Mouse (Mus musculus) midbrain, embryonic 16.5 days (tissue): ENCODE results near the gene Entpd5. TPM values are rescaled to one million over a fixed set of nuclear protein-coding genes. Genes with fewer than 3 reads are reported as not detected.

ENCODE experiments used
- ATAC-seq: fragments of 200-750 bp; cut with Nextera tagmentation; 2 replicates; pipeline ENCODE4 v1.8.0; 2017; ENCODE audit warnings: moderate TSS enrichment
- H3K27ac ChIP-seq: fragments of 300-500 bp; sonication (generic); 2 replicates; pipeline ENCODE4 v1.5.1; 2014; ENCODE audit warnings: mild to moderate bottlenecking, low read length, mixed read lengths
- H3K27me3 ChIP-seq: fragments of 300-500 bp; sonication (generic); 2 replicates; pipeline ENCODE4 v1.6.1; 2014; ENCODE audit warnings: low read depth, low read length, mixed read lengths; ENCODE audit not compliant: control insufficient read depth, insufficient read depth
- H3K36me3 ChIP-seq: fragments of 300-500 bp; sonication (generic); 2 replicates; pipeline ENCODE4 v1.6.1; 2014; ENCODE audit warnings: mild to moderate bottlenecking, low read length, moderate library complexity, mixed read lengths; ENCODE audit not compliant: control insufficient read depth, insufficient read depth
- H3K4me1 ChIP-seq: fragments of 300-500 bp; sonication (generic); 2 replicates; pipeline ENCODE4 v1.6.1; 2014; ENCODE audit warnings: mild to moderate bottlenecking, low read length, mixed read lengths; ENCODE audit not compliant: control insufficient read depth, insufficient read depth
- H3K4me2 ChIP-seq: fragments of 300-500 bp; sonication (generic); 2 replicates; pipeline ENCODE4 v1.6.1; 2014; ENCODE audit warnings: mild to moderate bottlenecking, low read length, mixed read lengths
- H3K4me3 ChIP-seq: fragments of 300-500 bp; sonication (generic); 2 replicates; pipeline ENCODE4 v1.5.1; 2014; ENCODE audit warnings: low read depth, mild to moderate bottlenecking, low read length, moderate library complexity, mixed read lengths
- H3K9ac ChIP-seq: fragments of 300-500 bp; sonication (generic); 2 replicates; pipeline ENCODE4 v1.6.1; 2014; ENCODE audit warnings: low read depth, low read length, mixed read lengths
- H3K9me3 ChIP-seq: fragments of 300-500 bp; sonication (generic); replicated peaks from 2 replicates; pipeline ENCODE4 v1.6.1; 2014; ENCODE audit warnings: mild to moderate bottlenecking, low read length, mixed read lengths; ENCODE audit not compliant: control insufficient read depth, poor library complexity, severe bottlenecking
- WGBS: fragments of 180-500 bp; shearing (Covaris S2); extraction: QIAGEN DNeasy Blood & Tissue Kit; methylation state at CpG from one replicate; pipeline ENCODE4 v1.1.7; 2014; 5-methylcytosine and 5-hydroxymethylcytosine counted together
- polyA plus RNA-seq: library from polyadenylated mRNA; unstranded; fragments of >200 nt; fragmentation: Nextera tagmentation; extraction: Ambion mirVana; gene quantifications from 2 replicates; pipeline ENCODE4 v1.2.1, GENCODE M21; 2015

Gene Entpd5
- polyA plus RNA-seq, 1 experiment from 2014 or later = 13.8 TPM

- WGBS = 92% methylated on average over 5 of the region's 5 CpGs
- no peak overlapping the region for H3K9ac ChIP-seq
- H3K27ac ChIP-seq = no peak overlapping the region
- no peaks in the 10 kb centered on the region for H3K27me3 ChIP-seq
- H3K4me3 ChIP-seq = no peak overlapping the region
- H3K36me3 ChIP-seq = 0 out of 2 replicates have a peak, but pooled peaks cover 5% of the 10 kb centered on the region
- ATAC-seq = no peak
- H3K4me2 ChIP-seq = no peak overlapping the region
- no peaks in the 10 kb centered on the region for H3K4me1 ChIP-seq
- H3K9me3 ChIP-seq = no peaks in the 10 kb centered on the region
These were observed 15.0 kb downstream of the Entpd5 start for GRCm38 (mm10) chr12:84393847-84394246.

GRCm38 (mm10) chr12:84392681-84393080 is 16.1 kb downstream of the Entpd5 start:
- Histone ChIP-seq H3K27ac (no peak overlapping the region), H3K4me3 (no peak overlapping the region), H3K9me3 (no peaks in the 10 kb centered on the region), H3K36me3 (peaks cover 5% of the 10 kb centered on the region; the same call in 1 of the 2 replicates), H3K4me2 (no peak overlapping the region), H3K4me1 (no peaks in the 10 kb centered on the region), H3K27me3 (no peaks in the 10 kb centered on the region), H3K9ac (no peak overlapping the region)
- WGBS = 99% methylated on average over 4 of the region's 4 CpGs
- ATAC-seq = no peak

GRCm38 (mm10) chr12:84390336-84390735 is 18.5 kb downstream of the Entpd5 start:
- peaks cover 5% of the 10 kb centered on the region; the same call in 1 of the 2 replicates for H3K36me3 ChIP-seq
- no peak overlapping the region for H3K9ac ChIP-seq
- no peak for ATAC-seq
- H3K27me3 ChIP-seq = no peaks in the 10 kb centered on the region
- 88% methylated on average over 6 of the region's 6 CpGs for WGBS
- H3K4me1 ChIP-seq = no peaks in the 10 kb centered on the region
- no peak overlapping the region for H3K27ac ChIP-seq
- no peak overlapping the region for H3K4me2 ChIP-seq
- no peak overlapping the region for H3K4me3 ChIP-seq
- H3K9me3 ChIP-seq = no peaks in the 10 kb centered on the region

GRCm38 (mm10) chr12:84388774-84389400 is 19.9 kb downstream of the Entpd5 start:
- Histone ChIP-seq H3K27me3 (no peaks in the 10 kb centered on the region), H3K27ac (no peak overlapping the region), H3K4me1 (no peaks in the 10 kb centered on the region), H3K9me3 (no peaks in the 10 kb centered on the region), H3K4me3 (no peak overlapping the region), H3K36me3 (peaks cover 5% of the 10 kb centered on the region; the same call in 1 of the 2 replicates), H3K4me2 (no peak overlapping the region), H3K9ac (no peak overlapping the region)
- WGBS = 74% methylated on average over 14 of the region's 14 CpGs
- no peak for ATAC-seq

GRCm38 (mm10) chr12:84388097-84388496 is 20.7 kb downstream of the Entpd5 start:
- Histone ChIP-seq H3K4me2 (no peak overlapping the region), H3K9me3 (no peaks in the 10 kb centered on the region), H3K27ac (no peak overlapping the region), H3K27me3 (no peaks in the 10 kb centered on the region), H3K4me3 (no peak overlapping the region), H3K36me3 (peaks cover 3% of the 10 kb centered on the region; the same call in 1 of the 2 replicates), H3K4me1 (no peaks in the 10 kb centered on the region), H3K9ac (no peak overlapping the region)
- WGBS = 89% methylated on average over 8 of the region's 8 CpGs
- no peak for ATAC-seq

- Histone ChIP-seq H3K9ac (no peak overlapping the region), H3K36me3 (no peaks in the 10 kb centered on the region; the same call in 1 of the 2 replicates), H3K4me1 (no peaks in the 10 kb centered on the region), H3K27me3 (no peaks in the 10 kb centered on the region), H3K27ac (no peak overlapping the region), H3K9me3 (no peaks in the 10 kb centered on the region), H3K4me2 (no peak overlapping the region), H3K4me3 (no peak overlapping the region)
- WGBS = 93% methylated on average over 4 of the region's 4 CpGs
- ATAC-seq = no peak
These were observed 23.4 kb downstream of the Entpd5 start for GRCm38 (mm10) chr12:84385408-84385807.

GRCm38 (mm10) chr12:84384644-84385081 is 24.2 kb downstream of the Entpd5 start:
- no peak for ATAC-seq
- H3K4me1 ChIP-seq = no peaks in the 10 kb centered on the region
- no peak overlapping the region for H3K4me3 ChIP-seq
- H3K9ac ChIP-seq = no peak overlapping the region
- H3K9me3 ChIP-seq = no peaks in the 10 kb centered on the region
- H3K27me3 ChIP-seq = no peaks in the 10 kb centered on the region
- H3K36me3 ChIP-seq = no peaks in the 10 kb centered on the region; the same call in 1 of the 2 replicates
- H3K27ac ChIP-seq = no peak overlapping the region
- WGBS = 77% methylated on average over 5 of the region's 5 CpGs
- H3K4me2 ChIP-seq = no peak overlapping the region

GRCm38 (mm10) chr12:84382369-84382768 is 26.5 kb downstream of the Entpd5 start:
- no peaks in the 10 kb centered on the region for H3K9me3 ChIP-seq
- ATAC-seq = no peak

GRCm38 (mm10) chr12:84373831-84374481 is 34.9 kb downstream of the Entpd5 start:
- Histone ChIP-seq H3K4me1 (no peaks in the 10 kb centered on the region), H3K27me3 (no peaks in the 10 kb centered on the region), H3K4me3 (no peak overlapping the region), H3K4me2 (no peak overlapping the region), H3K36me3 (peaks cover 36% of the 10 kb centered on the region), H3K9me3 (no peaks in the 10 kb centered on the region), H3K27ac (no peak overlapping the region), H3K9ac (no peak overlapping the region)
- 82% methylated on average over 6 of the region's 6 CpGs for WGBS
- no peak for ATAC-seq

More at GRCm38 (mm10) chr12:84382369-84382768, 26.5 kb downstream of the Entpd5 start:
- no peak overlapping the region for H3K27ac ChIP-seq
- H3K36me3 ChIP-seq = peaks cover 4% of the 10 kb centered on the region; the same call in 1 of the 2 replicates
- no peak overlapping the region for H3K4me3 ChIP-seq
- H3K4me1 ChIP-seq = no peaks in the 10 kb centered on the region
- no peak overlapping the region for H3K9ac ChIP-seq
- WGBS = 91% methylated on average over 4 of the region's 4 CpGs
- H3K27me3 ChIP-seq = no peaks in the 10 kb centered on the region
- H3K4me2 ChIP-seq = no peak overlapping the region
